Mouse (Mus musculus): ENCODE data around the gene 5730596B20Rik.

- TF ChIP-seq POLR2A (IDR thresholded peaks at IDR 0.05; ENCODE audit: extremely low read depth, insufficient read depth, low read length) (no peak), CTCF (IDR thresholded peaks at IDR 0.05; ENCODE audit: extremely low read depth, insufficient read depth, low read length) (no peak)
Observed at GRCm38 (mm10) chr6:52190410-52190809, 13.1 kb downstream of the 5730596B20Rik start.

All from cortical plate, adult 2 months (tissue).